Mouse (Mus musculus) G1E (cell line): ENCODE results near the gene Rab43.

ENCODE experiments used
- CTCF ChIP-seq: IDR thresholded peaks from 2 replicates; pipeline ENCODE4 v1.5.1; 2012; ENCODE audit warnings: low read depth, low read length, inconsistent platforms, mixed read lengths
- GATA1 ChIP-seq: IDR thresholded peaks from 2 replicates; pipeline ENCODE4 v1.6.1; 2012; ENCODE audit warnings: borderline replicate concordance, low read length, inconsistent platforms, mixed read lengths
- GATA2 ChIP-seq: IDR thresholded peaks from 2 replicates; pipeline ENCODE4 v1.6.1; 2012; ENCODE audit warnings: low read depth, low read length, inconsistent platforms, borderline replicate concordance
- POLR2AphosphoS5 ChIP-seq: IDR thresholded peaks from 2 replicates; pipeline ENCODE4 v1.6.1; 2012; ENCODE audit warnings: low read depth, low read length, inconsistent platforms; ENCODE audit not compliant: insufficient replicate concordance

DNA sequence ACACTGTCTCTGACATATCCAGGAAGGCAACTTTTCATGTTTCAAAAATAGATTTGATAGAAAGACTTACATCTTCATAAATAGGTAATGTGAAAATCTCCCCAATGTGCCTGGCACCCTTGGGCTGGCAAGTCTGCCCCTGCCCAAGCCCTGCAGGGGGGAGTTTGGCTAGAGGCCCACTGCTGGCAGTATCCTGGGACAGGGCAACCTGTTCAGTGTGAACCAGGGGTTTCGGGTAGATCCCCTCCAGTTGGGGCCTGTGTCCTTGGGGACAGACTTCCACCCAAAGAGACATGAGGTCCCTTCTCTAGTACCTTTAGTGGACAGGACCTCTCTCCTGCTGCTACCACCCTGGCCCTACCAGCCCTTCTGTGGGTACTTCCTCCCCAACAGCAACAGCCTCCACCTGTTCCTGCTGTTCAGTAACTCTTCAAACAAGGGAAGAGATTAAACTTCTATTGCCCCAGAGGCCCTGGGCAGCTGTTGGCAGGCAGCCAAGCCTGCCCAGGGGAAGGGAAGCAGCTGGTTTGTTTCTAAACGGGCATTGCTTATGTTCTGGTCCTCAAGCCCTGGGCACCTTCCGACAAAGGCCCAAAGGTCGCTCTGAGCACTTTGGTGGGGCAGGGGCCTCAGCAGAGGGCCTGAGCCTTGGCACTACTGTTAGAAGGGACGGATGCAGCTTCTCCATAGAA, 22.9 kb downstream of the Rab43 start:
- TF ChIP-seq CTCF (no peak), GATA1 (no peak), POLR2AphosphoS5 (no peak), GATA2 (no peak)
